Mouse (Mus musculus): ENCODE data around the gene Gldc.

DNA sequence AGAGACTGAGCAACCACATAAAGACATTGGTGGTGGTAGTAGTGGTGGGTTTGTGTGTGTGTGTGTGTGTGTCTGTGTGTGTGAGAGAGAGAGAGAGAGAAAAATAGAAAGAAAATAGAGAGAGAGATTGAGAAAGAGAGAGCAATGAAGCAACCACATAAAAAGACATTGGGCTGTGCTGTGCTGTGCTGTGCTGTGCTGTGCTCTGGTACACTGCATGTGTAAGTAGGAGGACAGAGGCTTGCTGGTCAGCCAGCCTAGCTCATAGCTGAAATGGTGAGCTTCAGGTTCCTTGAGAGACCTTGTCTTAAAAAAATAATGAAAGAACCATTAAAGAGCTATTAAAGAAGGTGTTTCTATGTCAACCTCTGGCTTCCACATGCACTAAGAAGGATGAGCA is 66.6 kb downstream of the Gldc start:
- no peak for TF ChIP-seq CTCF (IDR thresholded peaks at IDR 0.05; ENCODE audit: control insufficient read depth, insufficient read depth, insufficient read length)
- TF ChIP-seq USF1 (IDR thresholded peaks at IDR 0.05; ENCODE audit: low read depth) = no peak
- no peak for TF ChIP-seq MYOD1 (IDR thresholded peaks at IDR 0.05; ENCODE audit: control insufficient read depth, insufficient read length, low read depth)
- no peak for TF ChIP-seq MAX (IDR thresholded peaks at IDR 0.05)
- no peak for TF ChIP-seq CEBPB (IDR thresholded peaks at IDR 0.05; ENCODE audit: low read depth)
